Mouse (Mus musculus) lung, embryonic 14.5 days (tissue): ENCODE data around the gene Olfr432. TPM values are rescaled to one million over a fixed set of nuclear protein-coding genes. Genes with fewer than 3 reads are reported as not detected.

ENCODE experiments used
- ATAC-seq: fragments of 200-750 bp; cut with Nextera tagmentation; 2 replicates; pipeline ENCODE4 v1.8.0; 2017; ENCODE audit warnings: mild to moderate bottlenecking, moderate TSS enrichment, moderate library complexity; ENCODE audit not compliant: insufficient read depth
- DNase-seq: peaks from one replicate; pipeline ENCODE4 v3.0.0-alpha.2; 2015
- H3K27ac ChIP-seq: fragments of 300-500 bp; sonication (generic); 2 replicates; pipeline ENCODE4 v1.5.1; 2014; ENCODE audit warnings: low read depth, mild to moderate bottlenecking, moderate library complexity
- H3K27me3 ChIP-seq: fragments of 300-500 bp; sonication (generic); 2 replicates; pipeline ENCODE4 v1.6.1; 2014; ENCODE audit warnings: low read length, control low read depth; ENCODE audit not compliant: insufficient read depth
- H3K36me3 ChIP-seq: fragments of 300-500 bp; sonication (generic); 2 replicates; pipeline ENCODE4 v1.6.1; 2014; ENCODE audit warnings: control low read depth; ENCODE audit not compliant: insufficient read depth
- H3K4me1 ChIP-seq: fragments of 300-500 bp; sonication (generic); 2 replicates; pipeline ENCODE4 v1.6.1; 2014; ENCODE audit warnings: antibody characterized with exemption, control low read depth; ENCODE audit not compliant: insufficient read depth
- H3K4me2 ChIP-seq: fragments of 300-500 bp; sonication (generic); 2 replicates; pipeline ENCODE4 v1.6.1; 2014; ENCODE audit warnings: mild to moderate bottlenecking
- H3K4me3 ChIP-seq: fragments of 300-500 bp; sonication (generic); 2 replicates; pipeline ENCODE4 v1.5.1; 2014; ENCODE audit warnings: low read depth, low read length
- H3K9ac ChIP-seq: fragments of 300-500 bp; sonication (generic); 2 replicates; pipeline ENCODE4 v1.6.1; 2014
- H3K9me3 ChIP-seq: fragments of 300-500 bp; sonication (generic); 2 replicates; pipeline ENCODE4 v1.6.1; 2016; ENCODE audit warnings: low read depth, low read length, control low read depth
- CTCF ChIP-seq: IDR thresholded peaks from 2 replicates; pipeline ENCODE4 v1.5.1; 2016; ENCODE audit warnings: antibody characterized with exemption, low read depth
- WGBS: fragments of 180-500 bp; shearing (Covaris S2); extraction: QIAGEN DNeasy Blood & Tissue Kit; methylation state at CpG from one replicate; pipeline ENCODE4 v1.1.7; 2014; 5-methylcytosine and 5-hydroxymethylcytosine counted together
- polyA plus RNA-seq: library from polyadenylated mRNA; unstranded; fragments of >200 nt; fragmentation: Nextera tagmentation; extraction: Ambion mirVana; gene quantifications from 2 replicates; pipeline ENCODE4 v1.2.1, GENCODE M21; 2014

Gene Olfr432
- polyA plus RNA-seq, 1 experiment from 2014 or later: not detected

DNA sequence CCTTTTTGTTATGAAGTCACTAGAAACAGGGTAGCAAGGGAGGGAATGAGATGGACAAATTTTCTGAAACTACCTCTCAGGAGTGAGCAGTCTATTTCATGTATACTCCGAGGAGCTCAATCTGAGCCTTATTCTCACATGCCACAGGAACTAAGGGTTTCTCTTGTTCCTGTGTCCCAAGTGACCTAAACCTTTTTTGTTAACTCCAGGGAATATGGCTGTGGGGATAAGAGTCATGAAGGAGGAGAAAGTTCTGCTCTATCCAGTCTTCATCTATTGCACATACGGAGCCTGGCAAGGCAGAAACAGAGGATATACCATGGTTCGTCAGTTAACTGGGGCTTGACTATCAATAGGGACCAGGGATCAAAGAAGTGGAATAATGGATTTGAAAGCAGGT is 17.3 kb downstream of the Olfr432 start, which contains the start of gene Olfr430:
Gene Olfr430 (plus strand): TSS at position 301 of the 400 bp plus-strand sequence.
- ATAC-seq (no peak), DNase-seq (no peak)
- H3K4me3 ChIP-seq: no peak within 1 kb of the TSS
- no peak within 1 kb of the TSS for H3K27ac ChIP-seq
- TF ChIP-seq CTCF: no peak
- WGBS: 86% methylated on average over 3 of the region's 3 CpGs
- no peak within 1 kb of the TSS for H3K9ac ChIP-seq
- no peak within 1 kb of the TSS for H3K4me2 ChIP-seq
- H3K4me1 ChIP-seq: no peaks in the 10 kb centered on the region
- H3K9me3 ChIP-seq: no peaks in the 10 kb centered on the region
- H3K36me3 ChIP-seq: no peaks in the 10 kb centered on the region
- no peaks in the 10 kb centered on the region for H3K27me3 ChIP-seq

DNA sequence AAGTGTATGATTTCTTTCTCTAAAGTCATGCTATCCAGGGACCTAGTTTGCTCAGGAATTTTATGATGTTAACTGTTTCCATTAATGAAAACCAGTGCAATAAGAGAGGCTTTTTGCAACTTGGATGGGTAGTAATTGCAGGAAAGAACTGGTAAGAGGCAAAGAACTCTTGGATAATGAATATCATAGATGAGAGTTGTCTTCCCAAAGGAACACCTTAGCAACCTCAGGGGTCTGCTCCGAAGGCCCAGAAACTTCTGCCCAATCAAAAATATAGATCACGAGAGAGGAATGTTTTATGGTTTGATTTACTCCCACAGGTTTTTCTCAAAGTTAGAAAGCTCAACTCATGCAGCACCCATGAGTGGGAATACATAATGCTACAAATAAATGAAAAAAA is 35.0 kb downstream of the Olfr432 start, which contains the start of gene Olfr429:
Gene Olfr429 (plus strand): TSS at position 301 of the 400 bp plus-strand sequence.
- H3K4me1 ChIP-seq: no peaks in the 10 kb centered on the region
- no peak within 1 kb of the TSS for H3K27ac ChIP-seq
- H3K9ac ChIP-seq: no peak within 1 kb of the TSS
- ATAC-seq (no peak), DNase-seq (no peak)
- H3K36me3 ChIP-seq: no peaks in the 10 kb centered on the region
- H3K27me3 ChIP-seq: no peaks in the 10 kb centered on the region
- no peak for TF ChIP-seq CTCF
- no peak within 1 kb of the TSS for H3K4me3 ChIP-seq
- no peak within 1 kb of the TSS for H3K4me2 ChIP-seq
- no peaks in the 10 kb centered on the region for H3K9me3 ChIP-seq
- WGBS: 87% methylated on average over 2 of the region's 2 CpGs

DNA sequence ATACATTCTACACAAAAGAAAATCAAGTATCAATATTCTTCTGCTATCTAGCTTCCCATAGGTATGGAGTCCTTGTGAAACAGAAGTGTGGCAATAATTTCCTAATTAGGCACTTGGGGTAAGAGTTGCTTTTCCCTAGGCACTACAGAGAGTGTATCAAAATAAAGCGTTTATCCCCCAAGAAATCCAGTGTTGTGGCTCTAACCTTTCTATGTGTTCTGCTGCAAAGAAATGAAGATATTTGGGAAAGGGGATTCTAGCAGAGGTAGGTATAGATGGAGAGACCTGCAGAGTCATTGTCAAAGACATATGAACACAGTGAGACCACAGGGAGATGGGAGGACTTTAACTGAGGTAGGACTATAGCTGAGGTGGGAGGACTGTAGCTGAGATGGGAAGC is 47.6 kb downstream of the Olfr432 start, which contains the start of gene Olfr427:
Gene Olfr427 (plus strand): TSS at position 301 of the 400 bp plus-strand sequence.
- WGBS: 90% methylated on average over 1 of the region's 1 CpGs
- no peak for TF ChIP-seq CTCF

DNA sequence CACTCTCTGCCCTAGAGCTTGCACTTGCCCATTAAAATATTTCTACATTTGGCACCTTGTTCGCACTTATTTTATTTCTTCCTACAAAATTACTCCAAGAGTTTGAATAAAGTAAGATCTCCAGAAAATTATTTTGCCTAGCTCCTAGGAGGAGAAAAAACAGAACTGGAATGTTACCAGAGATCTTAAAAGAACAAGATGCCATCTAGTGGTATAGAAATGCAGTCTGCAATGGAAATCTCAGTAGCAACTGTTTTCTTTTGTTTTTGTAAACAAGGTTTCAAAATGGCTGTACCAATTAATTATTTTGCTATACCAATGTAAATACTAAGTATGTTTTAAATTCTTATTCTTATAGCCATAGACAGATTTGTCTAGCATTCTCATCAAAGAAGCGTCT is 54.7 kb downstream of the Olfr432 start:
- DNase-seq: peak; percentile 53
- H3K4me1 ChIP-seq: no peaks in the 10 kb centered on the region
- no peak overlapping the region for H3K9ac ChIP-seq
- no peaks in the 10 kb centered on the region for H3K27me3 ChIP-seq
- no peak overlapping the region for H3K27ac ChIP-seq
- no peak overlapping the region for H3K4me2 ChIP-seq
- no peak overlapping the region for H3K4me3 ChIP-seq
- no peaks in the 10 kb centered on the region for H3K36me3 ChIP-seq
- peak; percentile 48 for TF ChIP-seq CTCF
- no peak for ATAC-seq
- 57% methylated on average over 2 of the region's 2 CpGs for WGBS
- H3K9me3 ChIP-seq: no peaks in the 10 kb centered on the region

More for the DNA sequence above, 47.6 kb downstream of the Olfr432 start, which contains the start of gene Olfr427:
- DNase-seq (no peak), ATAC-seq (no peak)
- Histone ChIP-seq H3K36me3 (no peaks in the 10 kb centered on the region), H3K4me3 (no peak within 1 kb of the TSS), H3K9me3 (no peaks in the 10 kb centered on the region), H3K4me1 (no peaks in the 10 kb centered on the region), H3K27ac (no peak within 1 kb of the TSS), H3K4me2 (no peak within 1 kb of the TSS), H3K9ac (no peak within 1 kb of the TSS), H3K27me3 (no peaks in the 10 kb centered on the region)

Other genes starting within 250 kb of the Olfr432 start
- gene Ifi211, start 136.2 kb upstream of the Olfr432 start, polyA plus RNA-seq: 0.32 and 0.49 TPM in 2 replicates
- 0.84 and 1.4 TPM in 2 replicates for gene Mndal, start 106.7 kb upstream of the Olfr432 start, polyA plus RNA-seq
- 0.83 and 1.1 TPM in 2 replicates for gene Ifi203, start 106.5 kb upstream of the Olfr432 start, polyA plus RNA-seq
- not detected in 2 replicates for gene Ifi202b, start 66.5 kb upstream of the Olfr432 start, polyA plus RNA-seq
- gene Ifi205, start 17.4 kb upstream of the Olfr432 start, polyA plus RNA-seq: 0.26 and 0.30 TPM in 2 replicates
- gene Olfr433, start 8.5 kb upstream of the Olfr432 start, polyA plus RNA-seq: 0.07 TPM in 1 of 2 replicates, not detected in the other
- not detected in 2 replicates for gene Olfr430, start 17.4 kb downstream of the Olfr432 start, polyA plus RNA-seq
- gene Olfr429, start 35.1 kb downstream of the Olfr432 start, polyA plus RNA-seq: not detected in 2 replicates
- gene Olfr427, start 47.7 kb downstream of the Olfr432 start, polyA plus RNA-seq: not detected in 2 replicates
- gene Olfr231, start 72.0 kb downstream of the Olfr432 start, polyA plus RNA-seq: not detected in 2 replicates
- not detected in 2 replicates for gene Olfr424, start 82.3 kb downstream of the Olfr432 start, polyA plus RNA-seq
- gene Olfr420, start 106.4 kb downstream of the Olfr432 start, polyA plus RNA-seq: not detected in 2 replicates
- gene Spta1, start 123.6 kb downstream of the Olfr432 start, polyA plus RNA-seq: 0.30 and 0.67 TPM in 2 replicates
- not detected in 2 replicates for gene Olfr419, start 202.9 kb downstream of the Olfr432 start, polyA plus RNA-seq